Mouse (Mus musculus) stomach, embryonic 14.5 days (tissue): ENCODE measurements around the gene Rc3h1. TPM values are rescaled to one million over a fixed set of nuclear protein-coding genes. Genes with fewer than 3 reads are reported as not detected.
"Not testable (repeated sequence)": the region's sequence is repeated elsewhere in the genome, so short reads cannot be mapped to it uniquely, and the experiment has no call there.

ENCODE experiments used
- ATAC-seq: fragments of 200-750 bp; cut with Nextera tagmentation; 2 replicates; pipeline ENCODE4 v1.8.0; 2017; ENCODE audit warnings: low read depth, moderate TSS enrichment; ENCODE audit not compliant: insufficient number of reproducible peaks, insufficient read depth, low FRiP score
- H3K27ac ChIP-seq: fragments of 300-500 bp; sonication (generic); 2 replicates; pipeline ENCODE4 v1.5.1; 2014; ENCODE audit warnings: mild to moderate bottlenecking, low read length, moderate library complexity, mixed read lengths
- H3K27me3 ChIP-seq: fragments of 300-500 bp; sonication (generic); 2 replicates; pipeline ENCODE4 v1.6.1; 2014; ENCODE audit warnings: low read length, control low read depth, mixed read lengths; ENCODE audit not compliant: control insufficient read depth, insufficient read depth
- H3K36me3 ChIP-seq: fragments of 300-500 bp; sonication (generic); 2 replicates; pipeline ENCODE4 v1.6.1; 2014; ENCODE audit warnings: mild to moderate bottlenecking, control low read depth, low read length, moderate library complexity, mixed read lengths; ENCODE audit not compliant: control insufficient read depth, insufficient read depth
- H3K4me1 ChIP-seq: fragments of 300-500 bp; sonication (generic); 2 replicates; pipeline ENCODE4 v1.6.1; 2014; ENCODE audit warnings: low read length, control low read depth, mixed read lengths; ENCODE audit not compliant: control insufficient read depth, insufficient read depth
- H3K4me2 ChIP-seq: fragments of 300-500 bp; sonication (generic); replicated peaks from 2 replicates; pipeline ENCODE4 v1.6.1; 2014; ENCODE audit warnings: low read depth, low read length, control low read depth
- H3K4me3 ChIP-seq: fragments of 300-500 bp; sonication (generic); 2 replicates; pipeline ENCODE4 v1.5.1; 2014; ENCODE audit warnings: low read depth, low read length, control low read depth
- H3K9ac ChIP-seq: fragments of 300-500 bp; sonication (generic); replicated peaks from 2 replicates; pipeline ENCODE4 v1.6.1; 2014; ENCODE audit warnings: low read depth, mild to moderate bottlenecking, control low read depth, low read length, moderate library complexity, mixed read lengths
- H3K9me3 ChIP-seq: fragments of 300-500 bp; sonication (generic); 2 replicates; pipeline ENCODE4 v1.6.1; 2016; ENCODE audit warnings: low read depth, low read length, control low read depth; ENCODE audit not compliant: control insufficient read depth
- WGBS: fragments of 180-500 bp; shearing (Covaris S2); extraction: QIAGEN DNeasy Blood & Tissue Kit; methylation state at CpG from one replicate; pipeline ENCODE4 v1.1.7; 2014; 5-methylcytosine and 5-hydroxymethylcytosine counted together
- polyA plus RNA-seq: library from polyadenylated mRNA; unstranded; fragments of >200 nt; fragmentation: Nextera tagmentation; extraction: Ambion mirVana; gene quantifications from 2 replicates; pipeline ENCODE4 v1.2.1, GENCODE M21; 2014

Rc3h1 gene
- polyA plus RNA-seq, 1 experiment from 2014 or later = 14.5 TPM

DNA sequence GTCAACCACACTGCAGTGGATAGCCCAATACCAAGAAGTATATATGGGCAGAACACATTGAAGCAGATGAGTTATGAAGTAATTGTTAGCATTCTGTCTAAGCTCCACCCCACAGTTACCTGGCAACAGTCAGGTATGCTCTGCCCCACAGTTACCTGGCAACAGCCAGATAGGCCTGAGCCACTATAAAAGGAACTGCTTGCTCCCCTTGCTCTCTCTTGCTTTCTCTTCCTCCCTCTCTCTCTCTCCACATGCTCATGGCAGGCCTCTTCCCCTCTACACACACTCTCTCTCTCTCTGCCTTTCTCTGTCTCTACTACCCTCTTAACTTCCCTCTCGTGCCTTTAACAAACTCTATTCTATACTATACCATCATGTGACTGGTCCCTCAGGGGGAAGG lies 24.8 kb upstream of the Rc3h1 start:
- 72% methylated on average over 1 of the region's 1 CpGs for WGBS
- not testable (repeated sequence) for H3K9me3 ChIP-seq, H3K27ac ChIP-seq, H3K4me1 ChIP-seq, H3K36me3 ChIP-seq, H3K4me3 ChIP-seq, H3K4me2 ChIP-seq, H3K9ac ChIP-seq, H3K27me3 ChIP-seq
- ATAC-seq = 0 out of 2 replicates have a peak, but pooled peaks have one; percentile 35

- Histone ChIP-seq H3K4me3 (no peak overlapping the region), H3K9ac (no peak overlapping the region), H3K36me3 (no peaks in the 10 kb centered on the region), H3K4me2 (no peak overlapping the region), H3K4me1 (no peaks in the 10 kb centered on the region), H3K9me3 (no peaks in the 10 kb centered on the region), H3K27ac (no peak overlapping the region), H3K27me3 (no peaks in the 10 kb centered on the region)
- no peak for ATAC-seq
- WGBS = 86% methylated on average over 3 of the region's 3 CpGs
Observed at GRCm38 (mm10) chr1:160881968-160882367, 24.2 kb upstream of the Rc3h1 start.

DNA sequence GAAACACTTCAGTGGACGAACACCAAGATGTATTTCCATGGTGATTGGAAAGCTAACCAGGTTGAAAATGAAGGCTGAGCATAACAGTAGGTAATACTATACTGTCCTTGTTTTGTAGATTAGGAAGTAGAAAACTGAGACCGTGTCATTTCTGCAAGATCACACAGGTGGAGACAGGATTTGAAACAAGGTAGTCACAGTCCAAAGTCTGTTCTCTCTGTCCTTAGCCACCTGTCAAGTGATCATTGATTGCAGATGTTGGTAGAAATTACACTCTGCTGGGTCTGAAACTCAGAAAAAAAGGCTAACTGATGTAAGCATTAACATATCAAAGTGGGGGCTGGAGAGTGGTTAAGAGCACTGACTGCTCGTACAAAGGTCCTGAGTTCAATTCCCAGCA lies 21.9 kb upstream of the Rc3h1 start:
- no peaks in the 10 kb centered on the region for H3K4me1 ChIP-seq
- no peaks in the 10 kb centered on the region for H3K27me3 ChIP-seq
- no peak overlapping the region for H3K4me3 ChIP-seq
- no peak overlapping the region for H3K9ac ChIP-seq
- H3K9me3 ChIP-seq = no peaks in the 10 kb centered on the region
- WGBS = 68% methylated on average over 3 of the region's 3 CpGs
- no peak overlapping the region for H3K4me2 ChIP-seq
- no peaks in the 10 kb centered on the region for H3K36me3 ChIP-seq
- H3K27ac ChIP-seq = no peak overlapping the region
- no peak for ATAC-seq

- 50% methylated on average over 2 of the region's 2 CpGs for WGBS
- ATAC-seq = peak; percentile 37; the same call in 1 of the 2 replicates
- H3K4me3 ChIP-seq = no peak overlapping the region
Observed at GRCm38 (mm10) chr1:160884993-160885392, 21.2 kb upstream of the Rc3h1 start.

GRCm38 (mm10) chr1:160899701-160900100 lies 6.5 kb upstream of the Rc3h1 start:
- Histone ChIP-seq H3K9me3 (no peaks in the 10 kb centered on the region), H3K4me2 (no peak overlapping the region), H3K9ac (no peak overlapping the region), H3K36me3 (no peaks in the 10 kb centered on the region), H3K4me3 (no peak overlapping the region), H3K4me1 (peaks cover 7% of the 10 kb centered on the region; the same call in 1 of the 2 replicates), H3K27ac (no peak overlapping the region), H3K27me3 (no peaks in the 10 kb centered on the region)
- 11% methylated on average over 10 of the region's 10 CpGs for WGBS
- peak; percentile 80; the same call in 1 of the 2 replicates for ATAC-seq

More at GRCm38 (mm10) chr1:160884993-160885392, 21.2 kb upstream of the Rc3h1 start:
- no peaks in the 10 kb centered on the region for H3K36me3 ChIP-seq
- no peak overlapping the region for H3K27ac ChIP-seq
- no peak overlapping the region for H3K9ac ChIP-seq
- H3K4me2 ChIP-seq = no peak overlapping the region
- no peaks in the 10 kb centered on the region for H3K9me3 ChIP-seq
- H3K27me3 ChIP-seq = no peaks in the 10 kb centered on the region
- H3K4me1 ChIP-seq = no peaks in the 10 kb centered on the region

GRCm38 (mm10) chr1:160904047-160904446 lies 2.2 kb upstream of the Rc3h1 start:
- 39% methylated on average over 4 of the region's 4 CpGs for WGBS
- Histone ChIP-seq H3K9ac (no peak overlapping the region), H3K4me1 (peaks cover 9% of the 10 kb centered on the region; the same call in 1 of the 2 replicates), H3K9me3 (no peaks in the 10 kb centered on the region), H3K4me2 (no peak overlapping the region), H3K27ac (no peak overlapping the region), H3K4me3 (no peak overlapping the region), H3K36me3 (no peaks in the 10 kb centered on the region), H3K27me3 (no peaks in the 10 kb centered on the region)
- ATAC-seq = no peak

GRCm38 (mm10) chr1:160906558-160907481 lies 602 bp downstream of the Rc3h1 start:
- 0 out of 2 replicates have a peak, but pooled peaks cover 2% of the 10 kb centered on the region for H3K4me1 ChIP-seq
- peak overlapping the region; percentile 89 for H3K27ac ChIP-seq
- peak overlapping the region; percentile 76 for H3K4me2 ChIP-seq
- peak overlapping the region; percentile 95 for H3K4me3 ChIP-seq
- no peaks in the 10 kb centered on the region for H3K36me3 ChIP-seq
- H3K9ac ChIP-seq = peak overlapping the region; percentile 91
- ATAC-seq = peak; percentile 73
- no peaks in the 10 kb centered on the region for H3K27me3 ChIP-seq
- no peaks in the 10 kb centered on the region for H3K9me3 ChIP-seq
- WGBS = under 1% methylated on average over 55 of the region's 67 CpGs

DNA sequence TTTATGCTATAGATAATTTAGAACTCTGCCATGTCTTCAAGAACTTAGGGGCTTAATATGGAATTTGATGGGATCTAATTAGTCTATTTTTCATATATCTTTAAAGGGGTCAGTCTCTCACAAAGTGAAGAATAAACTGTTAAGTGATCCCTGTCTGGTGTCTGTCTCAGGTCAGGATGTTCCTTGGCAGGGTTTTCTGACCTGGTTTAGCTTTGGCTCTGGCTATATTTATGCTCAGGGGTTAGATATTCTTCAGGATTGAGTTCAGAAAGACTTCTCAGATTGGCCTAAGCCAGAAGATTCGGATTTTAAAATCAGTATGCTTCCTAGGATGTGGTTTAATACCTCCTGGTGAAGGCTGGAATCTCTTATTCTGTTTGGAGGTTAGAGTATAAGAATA lies 4.0 kb downstream of the Rc3h1 start:
- Histone ChIP-seq H3K4me2 (no peak overlapping the region), H3K4me1 (0 out of 2 replicates have a peak, but pooled peaks cover 2% of the 10 kb centered on the region), H3K27me3 (no peaks in the 10 kb centered on the region), H3K9me3 (no peaks in the 10 kb centered on the region), H3K27ac (no peak overlapping the region), H3K36me3 (no peaks in the 10 kb centered on the region), H3K9ac (no peak overlapping the region), H3K4me3 (no peak overlapping the region)
- whole genome bisulfite sequencing = 94% methylated on average over 1 of the region's 1 CpGs
- ATAC-seq = no peak
